Mouse (Mus musculus): ENCODE results near the gene Sh3gl3. TPM values are rescaled to one million over a fixed set of nuclear protein-coding genes. Genes with fewer than 3 reads are reported as not detected.

Gene Sh3gl3
- total and polyA plus RNA-seq, 3 experiments, result not detected

GRCm38 (mm10) chr7:82294083-82294482 lies 120.4 kb downstream of the Sh3gl3 start:
- no peak overlapping the region for H3K27ac ChIP-seq (ENCODE audit: insufficient read depth, low read depth)
- peaks cover 2% of the 10 kb centered on the region for H3K9me3 ChIP-seq (replicated peaks; ENCODE audit: low read length)
- dilution Hi-C loops (cut with MboI; ENCODE audit: extremely low pct_ligation_motif_present, extremely low pct_unique_long_range_greater_than_20kb, low sequenced_read_pairs), result no loop called here

DNA sequence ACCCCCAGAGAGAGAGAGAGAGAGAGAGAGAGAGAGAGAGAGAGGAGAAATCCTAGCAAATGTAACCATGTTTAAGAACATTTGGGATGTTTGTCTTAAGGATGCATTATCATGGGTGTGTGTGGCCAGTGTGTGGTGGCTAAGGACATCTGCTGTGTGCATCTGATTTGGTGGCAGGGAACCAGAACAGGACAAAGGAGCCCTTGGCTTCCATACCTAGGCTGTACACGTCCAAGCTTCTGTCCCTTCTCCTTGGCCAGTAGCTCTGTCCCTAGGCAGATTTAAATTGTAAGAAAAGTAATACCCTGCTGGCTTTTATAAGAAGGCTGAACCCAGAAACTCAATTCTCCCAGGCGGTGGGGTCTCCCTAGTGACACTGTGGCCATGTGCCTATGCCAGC lies 121.0 kb downstream of the Sh3gl3 start:
- dilution Hi-C loops (cut with MboI; ENCODE audit: extremely low pct_ligation_motif_present, extremely low pct_unique_long_range_greater_than_20kb, low sequenced_read_pairs), result no loop called here
- Histone ChIP-seq H3K9ac (ENCODE audit: insufficient read depth, low read depth) (no peak overlapping the region), H3K4me1 (ENCODE audit: control insufficient read depth in 1 of 2, insufficient read depth in 2 of 2) (peaks cover 0 to 3% of the 10 kb centered on the region in 2 experiments; a peak in 1 of 4 replicates), H3K4me3 (replicated peaks in 1 of 3; ENCODE audit: low read depth in 2 of 3, low read length in 2 of 3, poor library complexity in 1 of 3) (no peak overlapping the region), H3K4me2 (ENCODE audit: insufficient read depth, low read depth, poor library complexity, severe bottlenecking) (no peak overlapping the region), H3K9me3 (replicated peaks; ENCODE audit: low read length) (peaks cover 2% of the 10 kb centered on the region), H3K79me2 (replicated peaks; ENCODE audit: control insufficient read depth, extremely low read depth, insufficient read depth, poor library complexity, severe bottlenecking) (no peaks in the 10 kb centered on the region), H3K27ac (ENCODE audit: insufficient read depth, low read depth) (no peak overlapping the region), H3K27me3 (replicated peaks) (peaks cover 6% of the 10 kb centered on the region), H3K36me3 (replicated peaks in 1 of 2; ENCODE audit: control insufficient read depth in 1 of 2, insufficient read depth in 1 of 2, low read length in 1 of 2) (no peaks in the 10 kb centered on the region)
- TF ChIP-seq MAX (IDR thresholded peaks at IDR 0.05; ENCODE audit: low read length) (no peak), MAFK (IDR thresholded peaks at IDR 0.05; ENCODE audit: insufficient replicate concordance, low read length) (no peak), ZC3H11A (IDR thresholded peaks at IDR 0.05; ENCODE audit: low read depth, low read length) (no peak), IRF4 (IDR thresholded peaks at IDR 0.05; ENCODE audit: low read depth, low read length) (no peak), TCF12 (IDR thresholded peaks at IDR 0.05; ENCODE audit: low read depth, low read length) (no peak)
- DNase-seq (ENCODE audit: extremely low read depth), result no peak
- in situ Hi-C loops (cut with MboI; ENCODE audit: low pct_ligation_motif_present, low pct_unique_long_range_greater_than_20kb, low sequenced_read_pairs), result no loop called here

More at GRCm38 (mm10) chr7:82294083-82294482, 120.4 kb downstream of the Sh3gl3 start:
- Histone ChIP-seq H3K9ac (ENCODE audit: insufficient read depth, low read depth) (no peak overlapping the region), H3K4me2 (ENCODE audit: insufficient read depth, low read depth, poor library complexity, severe bottlenecking) (peak overlapping the region; percentile 42), H3K4me1 (ENCODE audit: control insufficient read depth in 1 of 2, insufficient read depth in 2 of 2) (peaks cover 0 to 3% of the 10 kb centered on the region in 2 experiments; a peak in 1 of 4 replicates), H3K79me2 (replicated peaks; ENCODE audit: control insufficient read depth, extremely low read depth, insufficient read depth, poor library complexity, severe bottlenecking) (no peaks in the 10 kb centered on the region), H3K36me3 (replicated peaks in 1 of 2; ENCODE audit: control insufficient read depth in 1 of 2, insufficient read depth in 1 of 2, low read length in 1 of 2) (no peaks in the 10 kb centered on the region), H3K27me3 (replicated peaks) (peaks cover 2% of the 10 kb centered on the region), H3K4me3 (replicated peaks in 1 of 3; ENCODE audit: low read depth in 2 of 3, low read length in 2 of 3, poor library complexity in 1 of 3) (peak overlapping the region in 1 of 3 experiments; percentile 19)
- TF ChIP-seq PAX5 (IDR thresholded peaks at IDR 0.05; ENCODE audit: low read length) (no peak), GABPA (IDR thresholded peaks at IDR 0.05; ENCODE audit: insufficient replicate concordance, low read depth, low read length) (no peak), MAFK (IDR thresholded peaks at IDR 0.05; ENCODE audit: insufficient replicate concordance, low read length) (no peak), USF2 (conservative IDR thresholded peaks at IDR 0.05; ENCODE audit: low read depth, low read length) (no peak), MEF2A (IDR thresholded peaks at IDR 0.05; ENCODE audit: borderline replicate concordance, low read depth, low read length) (no peak)
- in situ Hi-C loops (cut with MboI; ENCODE audit: low pct_ligation_motif_present, low pct_unique_long_range_greater_than_20kb, low sequenced_read_pairs), result no loop called here
- no peak for DNase-seq (ENCODE audit: extremely low read depth)

GRCm38 (mm10) chr7:82308398-82308797 lies 134.8 kb downstream of the Sh3gl3 start:
- Histone ChIP-seq H3K4me3 (replicated peaks in 1 of 3; ENCODE audit: low read depth in 2 of 3, low read length in 2 of 3, poor library complexity in 1 of 3) (no peak overlapping the region), H3K27ac (ENCODE audit: insufficient read depth, low read depth) (no peak overlapping the region), H3K36me3 (replicated peaks in 1 of 2; ENCODE audit: control insufficient read depth in 1 of 2, insufficient read depth in 1 of 2, low read length in 1 of 2) (no peaks in the 10 kb centered on the region), H3K4me2 (ENCODE audit: insufficient read depth, low read depth, poor library complexity, severe bottlenecking) (no peak overlapping the region), H3K4me1 (ENCODE audit: control insufficient read depth in 1 of 2, insufficient read depth in 2 of 2) (no peaks in the 10 kb centered on the region), H3K79me2 (replicated peaks; ENCODE audit: control insufficient read depth, extremely low read depth, insufficient read depth, poor library complexity, severe bottlenecking) (no peaks in the 10 kb centered on the region), H3K9me3 (replicated peaks; ENCODE audit: low read length) (no peaks in the 10 kb centered on the region), H3K9ac (ENCODE audit: insufficient read depth, low read depth) (no peak overlapping the region), H3K27me3 (replicated peaks) (peaks cover 6% of the 10 kb centered on the region)
- TF ChIP-seq ELF1 (IDR thresholded peaks at IDR 0.05; ENCODE audit: low read depth, low read length) (no peak), E2F4 (IDR thresholded peaks at IDR 0.05; ENCODE audit: insufficient replicate concordance, low read depth, low read length) (no peak), MYC (IDR thresholded peaks at IDR 0.05; ENCODE audit: low read depth, low read length) (no peak), BHLHE40 (IDR thresholded peaks at IDR 0.05; ENCODE audit: low read depth, low read length) (no peak), RAD21 (IDR thresholded peaks at IDR 0.05; ENCODE audit: low read depth, low read length) (no peak), JUND (conservative IDR thresholded peaks at IDR 0.05; ENCODE audit: low read depth, low read length) (no peak), MAFK (IDR thresholded peaks at IDR 0.05; ENCODE audit: insufficient replicate concordance, low read length) (no peak), PAX5 (IDR thresholded peaks at IDR 0.05; ENCODE audit: low read length) (no peak)
- dilution Hi-C loops (cut with MboI; ENCODE audit: extremely low pct_ligation_motif_present, extremely low pct_unique_long_range_greater_than_20kb, low sequenced_read_pairs), result no loop called here
- in situ Hi-C loops (cut with MboI; ENCODE audit: low pct_ligation_motif_present, low pct_unique_long_range_greater_than_20kb, low sequenced_read_pairs), result no loop called here
- DNase-seq (ENCODE audit: extremely low read depth), result no peak

All from CH12.LX (cell line).